Mouse (Mus musculus) liver, embryonic 11.5 days (tissue): ENCODE measurements around the gene Ifna11. TPM values are rescaled to one million over a fixed set of nuclear protein-coding genes. Genes with fewer than 3 reads are reported as not detected.
"Not testable (repeated sequence)": the region's sequence is repeated elsewhere in the genome, so short reads cannot be mapped to it uniquely, and the experiment has no call there.

Experiments used
- ATAC-seq: fragments of 200-750 bp; cut with Nextera tagmentation; replicated peaks from 2 replicates; pipeline ENCODE4 v1.8.0; 2017; ENCODE audit warnings: moderate number of reproducible peaks, mild to moderate bottlenecking, moderate TSS enrichment, moderate library complexity; ENCODE audit not compliant: low FRiP score
- DNase-seq: peaks from one replicate; pipeline ENCODE4 v3.0.0-alpha.2; 2017; ENCODE audit warnings: low spot score
- H3K27ac ChIP-seq: fragments of 300-500 bp; sonication (generic); 2 replicates; pipeline ENCODE4 v1.5.1; 2014; ENCODE audit warnings: mild to moderate bottlenecking, low read depth, low read length, control low read depth
- H3K27me3 ChIP-seq: fragments of 300-500 bp; sonication (generic); replicated peaks from 2 replicates; pipeline ENCODE4 v1.6.1; 2014; ENCODE audit warnings: low read length, mixed read lengths; ENCODE audit not compliant: control insufficient read depth, insufficient read depth
- H3K36me3 ChIP-seq: fragments of 300-500 bp; sonication (generic); 2 replicates; pipeline ENCODE4 v1.6.1; 2014; ENCODE audit warnings: mild to moderate bottlenecking, low read length, moderate library complexity, mixed read lengths; ENCODE audit not compliant: control insufficient read depth, insufficient read depth
- H3K4me1 ChIP-seq: fragments of 300-500 bp; sonication (generic); replicated peaks from 2 replicates; pipeline ENCODE4 v1.6.1; 2014; ENCODE audit warnings: low read length, mixed read lengths; ENCODE audit not compliant: control insufficient read depth, insufficient read depth
- H3K4me2 ChIP-seq: fragments of 300-500 bp; sonication (generic); 2 replicates; pipeline ENCODE4 v1.6.1; 2014; ENCODE audit warnings: mild to moderate bottlenecking, control low read depth, moderate library complexity
- H3K4me3 ChIP-seq: fragments of 300-500 bp; sonication (generic); 2 replicates; pipeline ENCODE4 v1.5.1; 2014; ENCODE audit warnings: low read depth, low read length, control low read depth
- H3K9ac ChIP-seq: fragments of 300-500 bp; sonication (generic); 2 replicates; pipeline ENCODE4 v1.6.1; 2014; ENCODE audit warnings: low read depth, low read length, control low read depth
- H3K9me3 ChIP-seq: fragments of 300-500 bp; sonication (generic); 2 replicates; pipeline ENCODE4 v1.6.1; 2016; ENCODE audit warnings: low read length, inconsistent platforms, mixed read lengths; ENCODE audit not compliant: control insufficient read depth
- WGBS: fragments of 180-500 bp; shearing (Covaris S2); extraction: QIAGEN DNeasy Blood & Tissue Kit; methylation state at CpG from one replicate; pipeline ENCODE4 v1.1.7; 2014; 5-methylcytosine and 5-hydroxymethylcytosine counted together
- polyA plus RNA-seq: library from polyadenylated mRNA; unstranded; fragments of >200 nt; fragmentation: Nextera tagmentation; extraction: Ambion mirVana; gene quantifications from 2 replicates; pipeline ENCODE4 v1.2.1, GENCODE M21; 2014

Ifna11 gene
- polyA plus RNA-seq: not detected in 2 replicates

DNA sequence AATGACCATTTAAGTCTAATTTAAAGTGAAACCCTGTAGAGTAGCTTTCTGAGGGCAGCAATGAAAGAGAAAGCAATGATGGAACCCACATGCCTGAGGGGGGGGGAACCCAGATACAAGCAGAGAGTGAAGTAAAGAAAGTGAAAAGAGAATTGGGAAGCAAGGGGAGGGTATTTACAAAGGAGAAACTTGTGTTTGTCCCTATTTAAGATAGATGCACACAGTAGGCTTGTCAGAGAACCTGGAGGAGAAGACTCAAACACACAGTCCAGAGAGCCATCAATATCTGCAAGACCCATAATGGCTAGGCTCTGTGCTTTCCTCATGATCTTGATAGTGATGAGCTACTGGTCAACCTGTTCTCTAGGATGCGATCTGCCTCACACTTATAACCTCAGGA, at the start of gene Ifna11:
Gene Ifna11 (plus strand): TSS at position 301 of the 400 bp plus-strand sequence.
- Histone ChIP-seq H3K9ac (no peak within 1 kb of the TSS), H3K4me3 (no peak within 1 kb of the TSS), H3K27me3 (no peaks in the 10 kb centered on the region), H3K4me1 (no peaks in the 10 kb centered on the region), H3K4me2 (no peak within 1 kb of the TSS), H3K36me3 (no peaks in the 10 kb centered on the region), H3K9me3 (no peaks in the 10 kb centered on the region), H3K27ac (no peak within 1 kb of the TSS)
- WGBS: 69% methylated on average over 1 of the region's 1 CpGs
- ATAC-seq (no peak), DNase-seq (no peak)

DNA sequence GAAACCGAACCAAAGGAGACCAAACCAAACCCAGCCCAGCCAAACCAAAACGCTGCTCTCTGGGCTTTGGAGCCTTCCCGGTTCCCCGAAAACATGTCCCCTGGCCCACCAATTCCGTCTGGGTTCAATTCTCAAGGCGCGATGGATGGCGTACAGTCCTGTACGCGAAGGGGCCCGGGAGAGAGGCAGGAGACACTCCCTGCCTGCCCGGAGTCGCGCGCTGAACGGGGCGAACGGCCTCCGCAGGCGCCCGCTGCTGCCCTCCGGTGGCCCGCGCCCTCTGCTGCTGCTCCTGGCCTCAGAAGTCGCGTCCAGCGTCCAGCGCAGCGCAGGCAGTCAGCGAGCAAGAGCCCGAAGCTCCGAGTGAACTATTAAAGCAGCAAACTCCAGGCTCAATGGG, 46.2 kb upstream of the Ifna11 start, which contains the start of gene Gm13290:
Gene Gm13290 (plus strand): TSS at position 301 of the 400 bp plus-strand sequence.
- not testable (repeated sequence) for H3K36me3 ChIP-seq, DNase-seq, H3K4me3 ChIP-seq, H3K9ac ChIP-seq, H3K4me2 ChIP-seq, ATAC-seq, H3K4me1 ChIP-seq, H3K27me3 ChIP-seq, H3K27ac ChIP-seq, H3K9me3 ChIP-seq
- WGBS: no CpG with 5 or more reads among the region's 32 CpGs

- not testable (repeated sequence) for DNase-seq
Measured at GRCm38 (mm10) chr4:88776622-88777021, 43.1 kb upstream of the Ifna11 start, which contains the start of gene Gm13289. Gene Gm13289, plus strand, starts transcription at chr4:88776922.

GRCm38 (mm10) chr4:88779550-88779949, 40.2 kb upstream of the Ifna11 start, which contains the start of gene Gm13272:
Gene Gm13272, plus strand, starts transcription at chr4:88779850.
- DNase-seq, H3K4me1 ChIP-seq, H3K9ac ChIP-seq, H3K9me3 ChIP-seq, H3K4me2 ChIP-seq, H3K27ac ChIP-seq, H3K36me3 ChIP-seq, H3K4me3 ChIP-seq, H3K27me3 ChIP-seq, ATAC-seq: not testable (repeated sequence)
- no CpG with 5 or more reads among the region's 29 CpGs for WGBS

More at GRCm38 (mm10) chr4:88776622-88777021, 43.1 kb upstream of the Ifna11 start, which contains the start of gene Gm13289:
- H3K36me3 ChIP-seq, ATAC-seq, H3K4me1 ChIP-seq, H3K27ac ChIP-seq, H3K27me3 ChIP-seq, H3K4me2 ChIP-seq, H3K4me3 ChIP-seq, H3K9me3 ChIP-seq, H3K9ac ChIP-seq: not testable (repeated sequence)
- no CpG with 5 or more reads among the region's 29 CpGs for WGBS

- 43% methylated on average over 14 of the region's 18 CpGs for WGBS
- not testable (repeated sequence) for H3K36me3 ChIP-seq, H3K9ac ChIP-seq, H3K4me3 ChIP-seq, H3K9me3 ChIP-seq, H3K27ac ChIP-seq, ATAC-seq, H3K27me3 ChIP-seq, DNase-seq, H3K4me1 ChIP-seq, H3K4me2 ChIP-seq
Measured at GRCm38 (mm10) chr4:88780320-88780719, 39.4 kb upstream of the Ifna11 start.

- H3K36me3 ChIP-seq, H3K27me3 ChIP-seq, H3K4me1 ChIP-seq, H3K4me3 ChIP-seq, DNase-seq, H3K9ac ChIP-seq, H3K27ac ChIP-seq, H3K9me3 ChIP-seq, ATAC-seq: not testable (repeated sequence)
- peak within 1 kb of the TSS; percentile 47 for H3K4me2 ChIP-seq
- WGBS: 6% methylated on average over 4 of the region's 7 CpGs
Measured at GRCm38 (mm10) chr4:88781831-88782230, 37.9 kb upstream of the Ifna11 start, which contains the start of gene Ifnz. Gene Ifnz, plus strand, starts transcription at chr4:88782131.

GRCm38 (mm10) chr4:88782335-88782734, 37.4 kb upstream of the Ifna11 start:
- H3K4me3 ChIP-seq, H3K36me3 ChIP-seq, H3K9ac ChIP-seq, H3K4me1 ChIP-seq, H3K9me3 ChIP-seq, DNase-seq, H3K27me3 ChIP-seq, H3K27ac ChIP-seq, ATAC-seq: not testable (repeated sequence)
- under 1% methylated on average over 14 of the region's 31 CpGs for WGBS
- peak overlapping the region; percentile 47 for H3K4me2 ChIP-seq

DNA sequence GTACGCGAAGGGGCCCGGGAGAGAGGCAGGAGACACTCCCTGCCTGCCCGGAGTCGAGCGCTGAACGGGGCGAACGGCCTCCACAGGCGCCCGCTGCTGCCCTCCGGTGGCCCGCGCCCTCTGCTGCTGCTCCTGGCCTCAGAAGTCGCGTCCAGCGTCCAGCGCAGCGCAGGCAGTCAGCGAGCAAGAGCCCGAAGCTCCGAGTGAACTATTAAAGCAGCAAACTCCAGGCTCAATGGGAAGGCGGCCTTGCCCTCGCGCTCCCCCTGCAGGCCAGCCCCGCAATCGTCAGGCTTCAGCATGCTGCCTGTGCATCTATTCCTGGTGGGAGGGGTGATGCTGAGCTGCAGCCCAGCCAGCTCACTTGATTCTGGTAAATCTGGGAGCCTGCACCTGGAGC, 34.4 kb upstream of the Ifna11 start, which contains the start of gene Gm13276:
Gene Gm13276 (plus strand): TSS at position 301 of the 400 bp plus-strand sequence.
- ATAC-seq, H3K9me3 ChIP-seq, H3K36me3 ChIP-seq, H3K4me2 ChIP-seq, H3K4me3 ChIP-seq, H3K27me3 ChIP-seq, H3K27ac ChIP-seq, H3K4me1 ChIP-seq, H3K9ac ChIP-seq, DNase-seq: not testable (repeated sequence)
- no CpG with 5 or more reads among the region's 27 CpGs for WGBS

DNA sequence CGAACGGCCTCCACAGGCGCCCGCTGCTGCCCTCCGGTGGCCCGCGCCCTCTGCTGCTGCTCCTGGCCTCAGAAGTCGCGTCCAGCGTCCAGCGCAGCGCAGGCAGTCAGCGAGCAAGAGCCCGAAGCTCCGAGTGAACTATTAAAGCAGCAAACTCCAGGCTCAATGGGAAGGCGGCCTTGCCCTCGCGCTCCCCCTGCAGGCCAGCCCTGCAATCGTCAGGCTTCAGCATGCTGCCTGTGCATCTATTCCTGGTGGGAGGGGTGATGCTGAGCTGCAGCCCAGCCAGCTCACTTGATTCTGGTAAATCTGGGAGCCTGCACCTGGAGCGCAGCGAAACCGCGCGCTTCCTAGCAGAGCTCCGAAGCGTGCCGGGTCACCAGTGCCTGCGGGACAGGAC, 31.4 kb upstream of the Ifna11 start, which contains the start of gene Gm13277:
Gene Gm13277 (plus strand): TSS at position 231 of the 400 bp plus-strand sequence.
- H3K4me3 ChIP-seq, H3K9me3 ChIP-seq, ATAC-seq, H3K4me1 ChIP-seq, H3K27me3 ChIP-seq, H3K27ac ChIP-seq, H3K4me2 ChIP-seq, DNase-seq, H3K9ac ChIP-seq, H3K36me3 ChIP-seq: not testable (repeated sequence)
- WGBS: 0% methylated on average over 4 of the region's 28 CpGs
